Mouse (Mus musculus) kidney, postnatal 0 days (tissue): ENCODE data around the gene Ubqln4. TPM values are rescaled to one million over a fixed set of nuclear protein-coding genes. Genes with fewer than 3 reads are reported as not detected.

ENCODE experiments used
- ATAC-seq: fragments of 200-750 bp; cut with Nextera tagmentation; replicated peaks from 2 replicates; pipeline ENCODE4 v1.8.0; 2017; ENCODE audit warnings: low read depth, moderate number of reproducible peaks, moderate TSS enrichment, moderate library complexity; ENCODE audit not compliant: low FRiP score
- DNase-seq: peaks from one replicate; pipeline ENCODE4 v3.0.0-alpha.2; 2016; ENCODE audit warnings: low spot score
- H3K27ac ChIP-seq: fragments of 300-500 bp; sonication (generic); 2 replicates; pipeline ENCODE4 v1.5.1; 2014; ENCODE audit warnings: mild to moderate bottlenecking
- H3K27me3 ChIP-seq: fragments of 300-500 bp; sonication (generic); 2 replicates; pipeline ENCODE4 v1.6.1; 2014; ENCODE audit warnings: low read length, mixed read lengths; ENCODE audit not compliant: insufficient read depth
- H3K36me3 ChIP-seq: fragments of 300-500 bp; sonication (generic); 2 replicates; pipeline ENCODE4 v1.6.1; 2014; ENCODE audit warnings: low read length, mixed read lengths; ENCODE audit not compliant: insufficient read depth
- H3K4me1 ChIP-seq: fragments of 300-500 bp; sonication (generic); replicated peaks from 2 replicates; pipeline ENCODE4 v1.6.1; 2014; ENCODE audit warnings: antibody characterized with exemption, low read length, mixed read lengths; ENCODE audit not compliant: insufficient read depth
- H3K4me2 ChIP-seq: fragments of 300-500 bp; sonication (generic); 2 replicates; pipeline ENCODE4 v1.6.1; 2014; ENCODE audit warnings: mild to moderate bottlenecking, low read length, moderate library complexity, mixed read lengths
- H3K4me3 ChIP-seq: fragments of 300-500 bp; sonication (generic); replicated peaks from 2 replicates; pipeline ENCODE4 v1.5.1; 2014; ENCODE audit warnings: low read depth, low read length
- H3K9ac ChIP-seq: fragments of 300-500 bp; sonication (generic); 2 replicates; pipeline ENCODE4 v1.6.1; 2014; ENCODE audit warnings: low read depth, low read length
- H3K9me3 ChIP-seq: fragments of 300-500 bp; sonication (generic); replicated peaks from 2 replicates; pipeline ENCODE4 v1.6.1; 2016; ENCODE audit warnings: low read length, inconsistent platforms, mixed read lengths
- CTCF ChIP-seq: IDR thresholded peaks from 2 replicates; pipeline ENCODE4 v1.5.1; 2016; ENCODE audit warnings: antibody characterized with exemption, low read depth, mild to moderate bottlenecking, moderate library complexity
- WGBS: fragments of 180-500 bp; shearing (Covaris S2); extraction: QIAGEN DNeasy Blood & Tissue Kit; methylation state at CpG from one replicate; pipeline ENCODE4 v1.1.7; 2014; 5-methylcytosine and 5-hydroxymethylcytosine counted together
- polyA plus RNA-seq: library from polyadenylated mRNA; unstranded; fragments of >200 nt; fragmentation: Nextera tagmentation; extraction: Ambion mirVana; gene quantifications from 2 replicates; pipeline ENCODE4 v1.2.1, GENCODE M21; 2015

The Ubqln4 gene
- polyA plus RNA-seq: 35.1 and 35.9 TPM in 2 replicates

DNA sequence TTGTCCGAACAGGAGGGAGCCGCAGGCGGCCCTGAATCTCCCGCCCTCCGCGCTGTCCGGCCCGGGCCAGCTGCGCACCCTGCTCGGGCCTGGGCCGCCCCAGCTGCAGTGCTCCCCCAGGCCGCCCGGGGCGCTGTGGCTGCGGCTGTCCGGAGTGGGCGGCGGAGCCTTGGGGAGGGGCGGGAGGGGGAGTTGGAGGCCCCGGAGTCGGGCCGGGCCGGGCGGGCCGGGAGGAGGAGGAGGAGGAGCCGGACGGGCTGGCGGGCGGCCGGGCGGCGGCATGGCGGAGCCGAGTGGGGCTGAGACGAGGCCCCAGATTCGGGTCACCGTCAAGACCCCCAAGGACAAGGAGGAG lies at the start of gene Ubqln4:
Ubqln4 (plus strand) TSS at position 234 of the 355 bp plus-strand sequence.
- 0% methylated on average over 34 of the region's 37 CpGs for WGBS
- peak; percentile 73 for TF ChIP-seq CTCF
- Histone ChIP-seq H3K27me3 (no peaks in the 10 kb centered on the region), H3K36me3 (peaks cover 17% of the 10 kb centered on the region), H3K4me2 (peak within 1 kb of the TSS; percentile 88), H3K9me3 (no peaks in the 10 kb centered on the region), H3K9ac (peak within 1 kb of the TSS; percentile 89), H3K27ac (peak within 1 kb of the TSS; percentile 96), H3K4me1 (peaks cover 20% of the 10 kb centered on the region), H3K4me3 (peak within 1 kb of the TSS; percentile 90)
- ATAC-seq (peak; percentile 90), DNase-seq (peak; percentile 91)

GRCm38 (mm10) chr3:88503881-88504746 lies 49.4 kb upstream of the Ubqln4 start:
- no peak overlapping the region for H3K4me3 ChIP-seq
- H3K27ac ChIP-seq: 0 out of 2 replicates have a peak overlapping the region, but pooled peaks have one; percentile 87
- H3K27me3 ChIP-seq: no peaks in the 10 kb centered on the region
- H3K9me3 ChIP-seq: no peaks in the 10 kb centered on the region
- H3K36me3 ChIP-seq: no peaks in the 10 kb centered on the region
- no peak overlapping the region for H3K9ac ChIP-seq
- no peak for TF ChIP-seq CTCF
- ATAC-seq (no peak), DNase-seq (no peak)
- H3K4me2 ChIP-seq: no peak overlapping the region
- WGBS: 45% methylated on average over 8 of the region's 8 CpGs
- peaks cover 26% of the 10 kb centered on the region for H3K4me1 ChIP-seq

- 74% methylated on average over 6 of the region's 6 CpGs for WGBS
- Histone ChIP-seq H3K4me1 (peaks cover 28% of the 10 kb centered on the region), H3K36me3 (no peaks in the 10 kb centered on the region), H3K9ac (no peak overlapping the region), H3K4me2 (no peak overlapping the region), H3K27ac (no peak overlapping the region), H3K9me3 (no peaks in the 10 kb centered on the region), H3K27me3 (no peaks in the 10 kb centered on the region), H3K4me3 (no peak overlapping the region)
- TF ChIP-seq CTCF: no peak
- ATAC-seq (no peak), DNase-seq (no peak)
These were observed 48.5 kb upstream of the Ubqln4 start for GRCm38 (mm10) chr3:88505081-88505480.

GRCm38 (mm10) chr3:88505765-88506164 lies 47.8 kb upstream of the Ubqln4 start:
- DNase-seq: no peak
- Histone ChIP-seq H3K4me1 (peaks cover 30% of the 10 kb centered on the region), H3K9ac (no peak overlapping the region), H3K9me3 (no peaks in the 10 kb centered on the region), H3K4me2 (no peak overlapping the region), H3K27ac (no peak overlapping the region), H3K4me3 (no peak overlapping the region), H3K36me3 (no peaks in the 10 kb centered on the region), H3K27me3 (no peaks in the 10 kb centered on the region)
- no peak for TF ChIP-seq CTCF
- ATAC-seq: no peak
- 47% methylated on average over 7 of the region's 7 CpGs for WGBS

- H3K9me3 ChIP-seq: no peaks in the 10 kb centered on the region
- H3K9ac ChIP-seq: peak overlapping the region; percentile 40; the same call in 1 of the 2 replicates
- no peaks in the 10 kb centered on the region for H3K27me3 ChIP-seq
- DNase-seq: no peak
- ATAC-seq: peak; percentile 11
- WGBS: 64% methylated on average over 3 of the region's 3 CpGs
- H3K4me1 ChIP-seq: peaks cover 30% of the 10 kb centered on the region
- H3K4me3 ChIP-seq: peak overlapping the region; percentile 13
- H3K36me3 ChIP-seq: no peaks in the 10 kb centered on the region
- TF ChIP-seq CTCF: no peak
- peak overlapping the region; percentile 84 for H3K27ac ChIP-seq
- H3K4me2 ChIP-seq: peak overlapping the region; percentile 46
These were observed 44.3 kb upstream of the Ubqln4 start for GRCm38 (mm10) chr3:88509250-88509649.

GRCm38 (mm10) chr3:88509692-88510420 lies 43.7 kb upstream of the Ubqln4 start, which contains the start of gene Lmna:
Gene Lmna, minus strand, starts transcription at chr3:88509956.
- Histone ChIP-seq H3K4me2 (peak within 1 kb of the TSS; percentile 46), H3K27me3 (no peaks in the 10 kb centered on the region), H3K4me1 (peaks cover 30% of the 10 kb centered on the region), H3K36me3 (no peaks in the 10 kb centered on the region), H3K9me3 (no peaks in the 10 kb centered on the region), H3K27ac (peak within 1 kb of the TSS; percentile 84), H3K9ac (peak within 1 kb of the TSS; percentile 40), H3K4me3 (peak within 1 kb of the TSS; percentile 13)
- DNase-seq: peak; percentile 97
- ATAC-seq: peak; percentile 97
- WGBS: under 1% methylated on average over 29 of the region's 31 CpGs
- TF ChIP-seq CTCF: peak; percentile 57
